Mouse (Mus musculus) ES-E14 (cell line): Measurements from ENCODE around the gene Myh3. TPM values are rescaled to one million over a fixed set of nuclear protein-coding genes. Genes with fewer than 3 reads are reported as not detected.

Experiments used
- DNase-seq: peaks from one replicate; pipeline ENCODE4 v3.0.0-alpha.2; 2013; ENCODE audit warnings: low read depth, low spot score
- H3K27ac ChIP-seq: 2 replicates; pipeline ENCODE4 v1.5.1; 2012; ENCODE audit warnings: low read depth, mild to moderate bottlenecking, low read length, moderate library complexity, mixed read lengths; ENCODE audit not compliant: poor library complexity, insufficient read depth, severe bottlenecking
- H3K36me3 ChIP-seq: 2 replicates; pipeline ENCODE4 v1.6.1; 2012; ENCODE audit warnings: mild to moderate bottlenecking, low read length, moderate library complexity, mixed read lengths; ENCODE audit not compliant: control insufficient read depth, poor library complexity, insufficient read depth, severe bottlenecking
- H3K4me1 ChIP-seq, 2 experiments: fragments of 150-350 bp in 1 of 2; sonication (generic) in 1 of 2; 2 replicates each; pipeline ENCODE4 v1.6.1; 2012; ENCODE audit warnings: low read length in 2 of 2, mild to moderate bottlenecking in 1 of 2, mixed read lengths in 1 of 2; ENCODE audit not compliant: control insufficient read depth in 2 of 2, insufficient read depth in 2 of 2, poor library complexity in 1 of 2
- H3K4me3 ChIP-seq, 2 experiments: fragments of 150-350 bp in 1 of 2; sonication (generic) in 1 of 2; 2 replicates each; pipeline ENCODE4 v1.5.1; 2012; ENCODE audit warnings: low read length in 2 of 2, low read depth in 1 of 2, mild to moderate bottlenecking in 1 of 2, mixed read lengths in 1 of 2; ENCODE audit not compliant: insufficient read depth in 1 of 2, poor library complexity in 1 of 2, severe bottlenecking in 1 of 2
- H3K9ac ChIP-seq: 2 replicates; pipeline ENCODE4 v1.6.1; 2012; ENCODE audit warnings: low read depth, mild to moderate bottlenecking, low read length, mixed read lengths; ENCODE audit not compliant: poor library complexity, insufficient read depth, severe bottlenecking
- H3K9me3 ChIP-seq: fragments of 150-350 bp; sonication (generic); 2 replicates; pipeline ENCODE4 v1.6.1; 2012; ENCODE audit warnings: low read depth, mild to moderate bottlenecking, low read length; ENCODE audit not compliant: control insufficient read depth, insufficient read depth
- CHD2 ChIP-seq: IDR thresholded peaks from 2 replicates; pipeline ENCODE4 v1.6.1; 2014; ENCODE audit warnings: mild to moderate bottlenecking, low read depth, low read length, inconsistent platforms
- HCFC1 ChIP-seq: IDR thresholded peaks from 2 replicates; pipeline ENCODE4 v1.6.1; 2012; ENCODE audit warnings: low read length, inconsistent platforms, borderline replicate concordance; ENCODE audit not compliant: insufficient read depth
- MAFK ChIP-seq: IDR thresholded peaks from 2 replicates; pipeline ENCODE4 v1.6.1; 2014; ENCODE audit warnings: mild to moderate bottlenecking, low read depth, low read length, inconsistent platforms; ENCODE audit not compliant: insufficient read depth
- ZC3H11A ChIP-seq: IDR thresholded peaks from 2 replicates; pipeline ENCODE4 v1.6.1; 2012; ENCODE audit warnings: low read depth, mild to moderate bottlenecking, inconsistent platforms, low read length, borderline replicate concordance
- ZNF384 ChIP-seq: IDR thresholded peaks from 2 replicates; pipeline ENCODE4 v1.6.1; 2012; ENCODE audit warnings: low read depth, low read length, inconsistent platforms
- in situ Hi-C, 2 experiments: fragments of 600-800 bp; cut with MboI; formaldehyde crosslinking; loops; one replicate each; pipeline ENCODE4 v1.15.1; 2025; ENCODE audit warnings: low sequenced_read_pairs in 2 of 2, inconsistent platforms in 1 of 2; ENCODE audit not compliant: unreplicated experiment in 2 of 2
- total RNA-seq: library from RNA; depleted of rRNA; stranded (reverse); fragments of 300-350 nt; gene quantifications from 2 replicates; pipeline ENCODE4 v1.2.3, GENCODE M21; 2012

Gene Myh3
- total RNA-seq, 1 experiment, result 1.3 TPM

GRCm38 (mm10) chr11:67082188-67082587 lies 4.1 kb downstream of the Myh3 start:
- H3K9me3 ChIP-seq, result no peaks in the 10 kb centered on the region
- in situ Hi-C loops, result loop anchor here in 1 of 2 experiments (5.0 to 10.0 kb wide), 2 partner anchors 55 to 177 kb away; partner anchors contain the start of gene Tmem220
- no peak overlapping the region for H3K27ac ChIP-seq
- H3K36me3 ChIP-seq, result no peaks in the 10 kb centered on the region
- H3K4me1 ChIP-seq, result peaks cover 0 to 9% of the 10 kb centered on the region in 2 experiments; a peak in 1 of 4 replicates
- no peak for TF ChIP-seq MAFK
- TF ChIP-seq HCFC1, result no peak
- no peak for TF ChIP-seq CHD2
- TF ChIP-seq ZNF384, result no peak
- TF ChIP-seq ZC3H11A, result no peak
- DNase-seq, result no peak
- H3K4me3 ChIP-seq, result no peak overlapping the region
- no peak overlapping the region for H3K9ac ChIP-seq

DNA sequence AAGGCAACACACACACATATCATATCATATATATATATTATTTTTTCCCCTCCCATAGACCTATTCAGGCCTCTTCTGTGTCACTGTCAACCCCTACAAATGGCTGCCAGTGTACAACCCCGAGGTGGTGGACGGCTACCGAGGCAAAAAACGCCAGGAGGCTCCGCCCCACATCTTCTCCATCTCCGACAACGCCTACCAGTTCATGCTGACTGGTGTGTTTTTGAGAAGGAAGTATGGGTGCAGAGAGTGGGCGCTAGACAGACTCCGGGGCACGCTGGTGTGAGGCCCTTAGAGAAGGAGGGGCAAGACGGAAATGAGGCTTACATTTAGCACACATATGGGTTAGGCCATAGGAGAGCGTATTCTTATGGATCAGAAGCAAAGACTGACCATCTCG lies 4.7 kb downstream of the Myh3 start:
- Histone ChIP-seq H3K27ac (no peak overlapping the region), H3K9ac (no peak overlapping the region), H3K4me3 (no peak overlapping the region), H3K9me3 (no peaks in the 10 kb centered on the region), H3K4me1 (peaks cover 0 to 9% of the 10 kb centered on the region in 2 experiments; a peak in 1 of 4 replicates), H3K36me3 (no peaks in the 10 kb centered on the region)
- TF ChIP-seq ZC3H11A (no peak), MAFK (no peak), CHD2 (no peak), HCFC1 (no peak), ZNF384 (no peak)
- in situ Hi-C loops, result loop anchor here in 1 of 2 experiments (5.0 to 10.0 kb wide), 2 partner anchors 55 to 178 kb away; partner anchors contain the start of gene Tmem220
- DNase-seq, result no peak

DNA sequence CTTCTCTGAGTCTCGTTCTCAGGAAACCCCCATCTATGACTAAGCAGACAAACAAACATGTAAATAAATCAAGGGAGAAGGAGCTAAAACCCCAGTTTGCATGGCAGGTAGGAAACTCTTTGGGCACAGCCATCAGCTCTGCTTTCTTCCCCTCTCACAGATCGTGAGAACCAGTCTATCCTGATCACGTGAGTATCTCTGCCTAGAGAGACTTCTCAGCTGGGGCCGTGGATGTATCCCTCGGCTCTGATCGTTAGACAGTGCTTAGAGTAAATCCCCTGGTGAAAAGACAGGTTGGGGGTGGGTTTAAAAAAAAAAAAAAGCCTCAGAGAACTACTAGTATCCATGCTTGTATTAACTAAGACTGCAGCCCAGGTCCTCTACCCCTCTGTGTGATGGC lies 5.1 kb downstream of the Myh3 start:
- DNase-seq, result no peak
- TF ChIP-seq CHD2, result no peak
- TF ChIP-seq ZC3H11A, result no peak
- H3K9me3 ChIP-seq, result no peaks in the 10 kb centered on the region
- H3K4me3 ChIP-seq, result no peak overlapping the region
- no peaks in the 10 kb centered on the region for H3K36me3 ChIP-seq
- H3K27ac ChIP-seq, result no peak overlapping the region
- in situ Hi-C loops, result loop anchor here in 1 of 2 experiments (5.0 to 10.0 kb wide), 2 partner anchors 56 to 178 kb away; partner anchors contain the start of gene Tmem220
- peaks cover 0 to 9% of the 10 kb centered on the region in 2 experiments; a peak in 1 of 4 replicates for H3K4me1 ChIP-seq
- H3K9ac ChIP-seq, result no peak overlapping the region

- TF ChIP-seq HCFC1, result no peak
- no peak for TF ChIP-seq CHD2
- no peak for TF ChIP-seq MAFK
- TF ChIP-seq ZC3H11A, result no peak
These were observed 5.7 kb downstream of the Myh3 start for GRCm38 (mm10) chr11:67083712-67084340.

More at GRCm38 (mm10) chr11:67083712-67084340, 5.7 kb downstream of the Myh3 start:
- Histone ChIP-seq H3K36me3 (no peaks in the 10 kb centered on the region), H3K9ac (peak overlapping the region; percentile 34; the same call in 1 of the 2 replicates), H3K4me3 (peak overlapping the region in 1 of 2 experiments; percentile 40; a peak in 2 of 4 replicates), H3K4me1 (peaks cover 0 to 9% of the 10 kb centered on the region in 2 experiments; a peak in 1 of 4 replicates), H3K9me3 (no peaks in the 10 kb centered on the region), H3K27ac (no peak overlapping the region)
- DNase-seq, result no peak
- in situ Hi-C loops, result loop anchor here in 1 of 2 experiments (5.0 to 10.0 kb wide), 2 partner anchors 57 to 179 kb away; partner anchors contain the start of gene Tmem220
